Mouse (Mus musculus) MEL (cell line): ENCODE measurements around the gene Gm10283.

Source experiments
- CHD1 ChIP-seq: IDR thresholded peaks from 2 replicates; pipeline ENCODE4 v1.6.1; 2012; ENCODE audit warnings: low read depth, mild to moderate bottlenecking, inconsistent platforms, low read length, improper control_type of control experiment
- POLR2AphosphoS5 ChIP-seq: IDR thresholded peaks from 2 replicates; pipeline ENCODE4 v1.6.1; 2012; ENCODE audit warnings: low read depth, borderline replicate concordance, mild to moderate bottlenecking, inconsistent platforms, low read length, moderate library complexity, mixed read lengths

- TF ChIP-seq POLR2AphosphoS5 (no peak), CHD1 (no peak)
Measured at GRCm38 (mm10) chr8:60466686-60467335, 36.2 kb downstream of the Gm10283 start.
